Mouse (Mus musculus) heart, adult 2 months (tissue): ENCODE measurements at regions not wholly inside any gene's neighbourhood (a gene's known extent, or its start where the extent isn't known, plus 50 kb on each side); places are given as distances from the start of the nearest gene placed in this dataset.

ENCODE experiments used
- CTCF ChIP-seq: fragments of 200-600 bp; IDR thresholded peaks from 2 replicates; pipeline ENCODE4 v1.8.1; 2022; ENCODE audit warnings: antibody characterized with exemption, mild to moderate bottlenecking, moderate library complexity
- EP300 ChIP-seq: fragments of 200-500 bp; IDR thresholded peaks from 2 replicates; pipeline ENCODE4 v1.6.1; 2011; ENCODE audit warnings: low read depth, low read length, control low read depth; ENCODE audit not compliant: insufficient read depth
- POLR2A ChIP-seq: fragments of 200-500 bp; IDR thresholded peaks from 2 replicates; pipeline ENCODE4 v1.6.1; 2011; ENCODE audit warnings: mild to moderate bottlenecking, low read depth, low read length, control low read depth; ENCODE audit not compliant: insufficient read depth

GRCm38 (mm10) chr6:50940118-50940517 is 285.9 kb upstream of the Npvf start:
- TF ChIP-seq EP300 (no peak), CTCF (peak; percentile 64), POLR2A (no peak)
